Mouse (Mus musculus) small intestine, adult 2 months (tissue): ENCODE results near the gene Bcl9.

Experiments used
- CTCF ChIP-seq: fragments of 200-500 bp; IDR thresholded peaks from 2 replicates; pipeline ENCODE4 v1.5.1; 2012; ENCODE audit warnings: low read depth, mild to moderate bottlenecking, control low read depth, inconsistent platforms, low read length, moderate library complexity, mixed read lengths; ENCODE audit not compliant: insufficient replicate concordance, insufficient read length; ENCODE audit errors: extremely low read depth
- POLR2A ChIP-seq: fragments of 200-500 bp; IDR thresholded peaks from 2 replicates; pipeline ENCODE4 v1.6.1; 2012; ENCODE audit warnings: low read depth, mild to moderate bottlenecking, control low read depth, inconsistent platforms, low read length, moderate library complexity

DNA sequence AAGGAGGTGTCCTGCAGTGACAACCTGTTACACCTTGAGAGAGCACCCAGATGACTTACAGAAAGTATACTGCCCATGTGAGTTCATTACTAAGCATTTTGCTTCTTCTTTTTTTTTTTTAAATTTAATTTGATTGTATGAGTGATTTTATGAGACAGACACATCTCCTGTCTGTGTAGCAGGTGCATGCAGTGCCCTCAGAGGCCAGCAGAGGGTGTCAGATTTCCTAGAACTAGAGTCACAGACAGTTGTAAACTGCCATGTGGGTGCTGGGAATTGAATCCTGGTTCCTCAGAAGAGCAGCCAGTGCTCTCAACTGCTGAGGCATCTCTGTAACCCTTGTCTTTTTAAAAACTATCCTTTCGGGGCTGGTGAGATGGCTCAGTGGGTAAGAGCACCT is 35.5 kb downstream of the Bcl9 start:
- TF ChIP-seq CTCF (peak; percentile 4; the same call in 1 of the 2 replicates), POLR2A (no peak)
